Mouse (Mus musculus): ENCODE results near the gene Zbtb24. TPM values are rescaled to one million over a fixed set of nuclear protein-coding genes. Genes with fewer than 3 reads are reported as not detected.

The Zbtb24 gene
- polyA plus RNA-seq, 1 experiment from 2014 or later = 20.8 TPM

- Histone ChIP-seq H3K27ac (no peak overlapping the region), H3K9me3 (no peaks in the 10 kb centered on the region), H3K4me2 (no peak overlapping the region), H3K4me3 (replicated peaks) (no peak overlapping the region), H3K4me1 (peaks cover 13% of the 10 kb centered on the region), H3K9ac (no peak overlapping the region), H3K27me3 (no peaks in the 10 kb centered on the region; the same call in 1 of the 2 replicates), H3K36me3 (replicated peaks) (peaks cover 13% of the 10 kb centered on the region)
- no peak for ATAC-seq (ENCODE audit: low FRiP score)
- 76% methylated on average over 1 of the region's 1 CpGs for WGBS
Measured at GRCm38 (mm10) chr10:41448216-41448615, 2.0 kb upstream of the Zbtb24 start.

GRCm38 (mm10) chr10:41449684-41450083 is 499 bp upstream of the Zbtb24 start:
- Histone ChIP-seq H3K4me1 (peaks cover 13% of the 10 kb centered on the region), H3K9ac (peak overlapping the region; percentile 81), H3K27me3 (no peaks in the 10 kb centered on the region; the same call in 1 of the 2 replicates), H3K4me2 (peak overlapping the region; percentile 72), H3K4me3 (replicated peaks) (peak overlapping the region; percentile 90), H3K27ac (peak overlapping the region; percentile 16; the same call in 1 of the 2 replicates), H3K36me3 (replicated peaks) (peaks cover 22% of the 10 kb centered on the region), H3K9me3 (no peaks in the 10 kb centered on the region)
- ATAC-seq (ENCODE audit: low FRiP score) = peak; percentile 72
- WGBS = 22% methylated on average over 14 of the region's 14 CpGs

GRCm38 (mm10) chr10:41450780-41451522 is 768 bp downstream of the Zbtb24 start:
- peak overlapping the region; percentile 42; the same call in 1 of the 2 replicates for H3K27ac ChIP-seq
- ATAC-seq (ENCODE audit: low FRiP score) = no peak; the same call in 1 of the 2 replicates
- peak overlapping the region; percentile 81 for H3K9ac ChIP-seq
- H3K4me3 ChIP-seq (replicated peaks) = peak overlapping the region; percentile 90
- WGBS = 59% methylated on average over 18 of the region's 18 CpGs
- H3K9me3 ChIP-seq = no peaks in the 10 kb centered on the region
- H3K4me1 ChIP-seq = peaks cover 13% of the 10 kb centered on the region
- peak overlapping the region; percentile 72 for H3K4me2 ChIP-seq
- no peaks in the 10 kb centered on the region; the same call in 1 of the 2 replicates for H3K27me3 ChIP-seq
- H3K36me3 ChIP-seq (replicated peaks) = peaks cover 34% of the 10 kb centered on the region

GRCm38 (mm10) chr10:41451656-41452055 is 1.5 kb downstream of the Zbtb24 start:
- no peak overlapping the region for H3K4me3 ChIP-seq (replicated peaks)
- no peak overlapping the region for H3K27ac ChIP-seq
- no peak overlapping the region for H3K9ac ChIP-seq
- no peak for ATAC-seq (ENCODE audit: low FRiP score)
- peak overlapping the region; percentile 17; the same call in 1 of the 2 replicates for H3K4me2 ChIP-seq
- 97% methylated on average over 9 of the region's 9 CpGs for WGBS
- H3K4me1 ChIP-seq = peaks cover 13% of the 10 kb centered on the region
- no peaks in the 10 kb centered on the region for H3K9me3 ChIP-seq
- H3K27me3 ChIP-seq = no peaks in the 10 kb centered on the region; the same call in 1 of the 2 replicates
- H3K36me3 ChIP-seq (replicated peaks) = peaks cover 41% of the 10 kb centered on the region

- Histone ChIP-seq H3K9ac (no peak overlapping the region), H3K27me3 (no peaks in the 10 kb centered on the region; the same call in 1 of the 2 replicates), H3K4me2 (no peak overlapping the region), H3K27ac (no peak overlapping the region), H3K4me3 (replicated peaks) (no peak overlapping the region), H3K4me1 (peaks cover 13% of the 10 kb centered on the region), H3K36me3 (replicated peaks) (peaks cover 43% of the 10 kb centered on the region), H3K9me3 (no peaks in the 10 kb centered on the region)
- no peak for ATAC-seq (ENCODE audit: low FRiP score)
- WGBS = 93% methylated on average over 3 of the region's 3 CpGs
Measured at GRCm38 (mm10) chr10:41452791-41453190, 2.6 kb downstream of the Zbtb24 start.

- WGBS = 76% methylated on average over 4 of the region's 4 CpGs
- Histone ChIP-seq H3K4me3 (replicated peaks) (no peak overlapping the region), H3K9ac (no peak overlapping the region), H3K27ac (0 out of 2 replicates have a peak overlapping the region, but pooled peaks have one; percentile 14), H3K36me3 (replicated peaks) (peaks cover 53% of the 10 kb centered on the region), H3K27me3 (no peaks in the 10 kb centered on the region), H3K4me1 (peaks cover 4% of the 10 kb centered on the region; the same call in 1 of the 2 replicates), H3K4me2 (no peak overlapping the region), H3K9me3 (no peaks in the 10 kb centered on the region)
- no peak for ATAC-seq (ENCODE audit: low FRiP score)
Measured at GRCm38 (mm10) chr10:41459990-41460389, 9.8 kb downstream of the Zbtb24 start.

- Histone ChIP-seq H3K4me1 (peaks cover 4% of the 10 kb centered on the region; the same call in 1 of the 2 replicates), H3K4me2 (no peak overlapping the region), H3K9me3 (no peaks in the 10 kb centered on the region), H3K9ac (no peak overlapping the region), H3K36me3 (replicated peaks) (peaks cover 49% of the 10 kb centered on the region), H3K27me3 (no peaks in the 10 kb centered on the region), H3K4me3 (replicated peaks) (no peak overlapping the region), H3K27ac (no peak overlapping the region)
- 48% methylated on average over 2 of the region's 2 CpGs for WGBS
- ATAC-seq (ENCODE audit: low FRiP score) = 0 out of 2 replicates have a peak, but pooled peaks have one; percentile 39
Measured at GRCm38 (mm10) chr10:41460501-41460900, 10.3 kb downstream of the Zbtb24 start.

GRCm38 (mm10) chr10:41461057-41461722 is 11.0 kb downstream of the Zbtb24 start:
- Histone ChIP-seq H3K9me3 (no peaks in the 10 kb centered on the region), H3K4me1 (peaks cover 4% of the 10 kb centered on the region; the same call in 1 of the 2 replicates), H3K27me3 (no peaks in the 10 kb centered on the region), H3K36me3 (replicated peaks) (peaks cover 45% of the 10 kb centered on the region), H3K4me2 (no peak overlapping the region), H3K27ac (0 out of 2 replicates have a peak overlapping the region, but pooled peaks have one; percentile 5), H3K4me3 (replicated peaks) (no peak overlapping the region), H3K9ac (no peak overlapping the region)
- WGBS = 90% methylated on average over 3 of the region's 3 CpGs
- no peak for ATAC-seq (ENCODE audit: low FRiP score)

GRCm38 (mm10) chr10:41464401-41464955 is 14.3 kb downstream of the Zbtb24 start:
- Histone ChIP-seq H3K9ac (no peak overlapping the region), H3K4me3 (replicated peaks) (no peak overlapping the region), H3K27me3 (no peaks in the 10 kb centered on the region), H3K4me2 (no peak overlapping the region), H3K27ac (no peak overlapping the region), H3K4me1 (peaks cover 7% of the 10 kb centered on the region), H3K9me3 (no peaks in the 10 kb centered on the region), H3K36me3 (replicated peaks) (peaks cover 31% of the 10 kb centered on the region)
- WGBS = 51% methylated on average over 15 of the region's 15 CpGs
- no peak for ATAC-seq (ENCODE audit: low FRiP score)

GRCm38 (mm10) chr10:41467325-41467724 is 17.1 kb downstream of the Zbtb24 start:
- 38% methylated on average over 6 of the region's 6 CpGs for WGBS
- no peak overlapping the region for H3K27ac ChIP-seq
- no peak overlapping the region for H3K9ac ChIP-seq
- H3K9me3 ChIP-seq = no peaks in the 10 kb centered on the region
- H3K27me3 ChIP-seq = no peaks in the 10 kb centered on the region
- H3K4me1 ChIP-seq = peaks cover 4% of the 10 kb centered on the region
- ATAC-seq (ENCODE audit: low FRiP score) = no peak
- H3K4me3 ChIP-seq (replicated peaks) = no peak overlapping the region
- H3K36me3 ChIP-seq (replicated peaks) = peaks cover 26% of the 10 kb centered on the region
- H3K4me2 ChIP-seq = no peak overlapping the region

- 88% methylated on average over 3 of the region's 3 CpGs for WGBS
- Histone ChIP-seq H3K27ac (no peak overlapping the region), H3K36me3 (replicated peaks) (peaks cover 7% of the 10 kb centered on the region; the same call in 1 of the 2 replicates), H3K9me3 (no peaks in the 10 kb centered on the region), H3K4me3 (replicated peaks) (no peak overlapping the region), H3K27me3 (no peaks in the 10 kb centered on the region), H3K4me1 (peaks cover 5% of the 10 kb centered on the region), H3K4me2 (no peak overlapping the region), H3K9ac (no peak overlapping the region)
- ATAC-seq (ENCODE audit: low FRiP score) = no peak
Measured at GRCm38 (mm10) chr10:41470693-41471092, 20.5 kb downstream of the Zbtb24 start.

GRCm38 (mm10) chr10:41472534-41472933 is 22.4 kb downstream of the Zbtb24 start:
- Histone ChIP-seq H3K27ac (no peak overlapping the region), H3K9me3 (no peaks in the 10 kb centered on the region), H3K9ac (no peak overlapping the region), H3K4me1 (peaks cover 16% of the 10 kb centered on the region), H3K27me3 (no peaks in the 10 kb centered on the region), H3K36me3 (replicated peaks) (peaks cover 6% of the 10 kb centered on the region; the same call in 1 of the 2 replicates), H3K4me3 (replicated peaks) (no peak overlapping the region), H3K4me2 (no peak overlapping the region)
- ATAC-seq (ENCODE audit: low FRiP score) = no peak

All from forebrain, embryonic 12.5 days (tissue).